Mouse (Mus musculus): Measurements from ENCODE around the gene Faf2. TPM values are rescaled to one million over a fixed set of nuclear protein-coding genes. Genes with fewer than 3 reads are reported as not detected.

The Faf2 gene
- total RNA-seq, 2 experiments from 2014 or later = 74.4 to 84.7 TPM

DNA sequence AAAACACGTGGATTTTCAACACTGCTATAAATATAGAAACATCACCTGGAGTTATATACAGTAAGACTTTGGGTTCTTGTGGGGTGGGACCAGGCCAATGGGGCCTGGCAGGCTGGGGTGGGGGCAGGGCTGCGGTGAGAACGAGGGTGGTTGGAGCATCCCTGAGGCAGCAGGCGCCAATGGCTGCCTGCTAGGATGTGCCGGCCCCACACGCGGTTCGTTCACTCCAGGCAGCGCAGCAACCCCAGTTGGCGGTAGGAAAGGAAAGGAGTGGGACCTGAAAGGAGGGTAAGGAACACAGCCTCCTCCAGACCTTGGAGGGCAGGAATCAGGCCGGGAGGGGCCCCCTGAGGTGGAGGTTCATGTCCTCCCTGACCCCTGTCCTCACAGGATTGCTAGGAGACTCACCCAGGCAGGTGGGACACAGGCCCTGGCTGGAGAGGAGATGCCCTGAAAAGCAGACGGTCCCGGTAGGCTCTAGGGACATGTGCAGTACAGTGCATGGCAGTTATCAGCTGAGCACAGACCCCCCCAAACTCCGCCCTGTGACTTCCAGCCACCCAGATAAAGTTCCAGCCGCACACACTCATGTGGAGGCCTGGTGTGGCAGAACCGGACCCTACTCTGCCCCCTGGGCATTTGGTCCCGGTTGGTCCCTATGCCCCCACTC, 58.7 kb downstream of the Faf2 start:
- no peak for DNase-seq

GRCm38 (mm10) chr13:54681291-54681690, 59.7 kb downstream of the Faf2 start:
- DNase-seq = no peak

GRCm38 (mm10) chr13:54683301-54683700, 61.7 kb downstream of the Faf2 start:
- DNase-seq = no peak

- peak; percentile 90 to 92 for DNase-seq
These were observed 62.7 kb downstream of the Faf2 start for GRCm38 (mm10) chr13:54684140-54684896.

- DNase-seq = peak; percentile 78 to 83
These were observed 63.6 kb downstream of the Faf2 start for GRCm38 (mm10) chr13:54685174-54685573.

DNA sequence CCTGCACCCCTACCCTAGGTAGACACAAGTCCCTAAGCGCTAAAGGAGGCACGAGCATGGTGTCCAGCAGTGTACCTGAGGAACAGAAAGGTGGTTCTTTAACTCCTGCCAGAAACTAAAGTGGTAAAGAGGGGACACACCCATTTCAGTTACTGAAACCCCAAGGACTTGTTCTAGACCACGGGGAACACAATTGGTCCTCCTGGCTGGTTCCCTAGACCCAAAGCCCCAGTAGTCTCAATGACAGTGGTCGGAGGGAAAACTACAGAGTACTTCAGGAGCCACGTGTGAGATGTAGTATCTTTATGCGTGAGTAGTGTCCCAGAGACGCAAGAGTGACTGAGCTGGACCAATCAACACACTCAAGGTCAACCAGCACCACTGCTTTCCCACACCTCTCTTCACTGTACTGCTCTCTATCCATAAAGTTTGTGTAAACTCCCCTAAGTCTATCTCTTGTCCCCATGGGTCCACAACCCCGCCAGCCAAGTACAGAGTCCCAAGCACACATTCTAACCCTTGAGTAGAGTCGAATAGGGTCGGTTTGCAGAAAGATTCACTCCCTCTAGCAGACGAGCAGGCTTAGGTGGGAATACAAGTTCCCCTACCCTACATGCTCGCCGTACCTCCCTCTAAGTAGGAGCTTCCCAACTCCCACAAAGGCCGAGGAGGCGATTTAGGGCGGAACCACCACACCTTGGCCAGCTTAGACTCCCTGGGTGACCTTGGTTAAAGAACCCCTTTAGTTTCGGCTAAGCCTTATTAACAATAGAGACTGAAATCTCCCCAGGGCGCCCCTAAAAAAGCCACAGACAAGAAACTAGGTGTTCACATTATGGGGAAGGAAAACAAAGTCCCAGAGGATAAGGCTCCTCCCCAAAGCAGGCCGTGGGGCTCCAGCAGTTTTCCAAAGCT, 64.8 kb downstream of the Faf2 start:
- no peak for DNase-seq

- DNase-seq = peak; percentile 86 to 89
These were observed 65.5 kb downstream of the Faf2 start for GRCm38 (mm10) chr13:54687096-54687495.

DNA sequence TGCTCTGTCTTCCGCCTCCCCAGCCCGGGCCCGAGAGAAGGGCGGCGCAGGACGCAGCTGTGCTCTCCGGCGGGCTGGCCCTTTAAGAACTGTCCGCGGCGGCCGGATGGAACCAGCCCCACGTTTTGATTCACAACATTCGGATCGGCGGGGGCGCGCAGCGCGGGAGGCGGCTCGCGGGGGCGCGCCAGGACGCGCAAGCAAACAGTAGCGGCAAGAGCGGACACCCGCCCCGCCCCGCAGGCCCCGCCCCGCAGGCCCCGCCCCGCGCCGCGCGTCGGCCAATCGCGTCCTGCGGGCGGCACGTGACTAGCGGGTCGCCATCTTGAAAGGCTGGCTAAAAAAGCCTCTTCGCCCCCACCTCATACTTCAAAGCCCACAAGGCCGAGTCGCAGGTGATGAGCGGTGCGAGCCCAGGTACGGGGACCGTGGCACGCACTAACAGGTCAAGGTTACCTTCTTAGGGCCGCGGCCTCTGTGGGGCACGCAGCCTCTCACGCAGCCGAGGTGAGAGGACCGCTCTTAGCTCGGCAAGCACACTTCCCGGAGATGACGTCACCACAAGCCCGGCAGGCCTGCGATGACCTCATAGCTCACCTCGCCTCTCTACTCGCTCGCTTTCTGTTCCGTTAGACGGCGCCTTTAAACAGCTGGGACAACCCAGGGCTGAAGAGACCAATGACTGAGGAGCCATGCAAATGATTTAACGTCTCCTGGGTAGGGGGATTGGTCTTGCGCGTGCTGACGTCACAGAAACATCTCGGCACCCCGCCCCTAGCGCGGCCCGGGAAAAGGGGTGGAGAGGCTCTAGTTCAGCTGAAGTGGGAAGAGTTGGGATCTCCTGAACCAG, 66.2 kb downstream of the Faf2 start:
- peak; percentile 97 to 98 for DNase-seq

DNA sequence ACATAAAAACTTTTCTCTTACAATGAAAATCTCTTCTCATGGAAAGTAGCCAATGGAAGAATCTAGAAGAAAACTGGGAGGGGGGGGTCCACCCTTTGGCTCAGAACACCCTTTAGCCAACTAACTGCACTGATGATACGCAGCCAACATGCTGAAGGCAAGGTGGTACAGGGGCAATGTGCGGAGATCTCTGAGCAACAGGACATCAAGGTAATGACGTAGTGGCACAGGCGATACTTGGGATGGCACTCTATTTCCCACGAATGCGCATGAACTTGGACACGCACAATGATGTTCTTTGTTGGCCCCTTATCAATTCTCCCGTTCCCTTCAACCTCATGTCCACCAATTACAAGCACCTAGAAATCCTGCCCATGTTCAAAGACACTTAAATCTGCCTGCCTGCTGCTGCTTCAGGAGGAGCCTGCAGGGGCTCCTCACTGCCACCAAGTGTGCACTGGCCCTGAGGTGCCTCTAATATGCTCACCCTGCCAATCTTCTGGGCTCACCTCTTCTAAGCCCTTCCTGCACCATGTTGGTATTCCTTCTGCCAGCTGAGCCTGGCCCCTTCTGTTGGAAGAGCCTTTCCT, 68.7 kb downstream of the Faf2 start:
- no peak for DNase-seq

DNA sequence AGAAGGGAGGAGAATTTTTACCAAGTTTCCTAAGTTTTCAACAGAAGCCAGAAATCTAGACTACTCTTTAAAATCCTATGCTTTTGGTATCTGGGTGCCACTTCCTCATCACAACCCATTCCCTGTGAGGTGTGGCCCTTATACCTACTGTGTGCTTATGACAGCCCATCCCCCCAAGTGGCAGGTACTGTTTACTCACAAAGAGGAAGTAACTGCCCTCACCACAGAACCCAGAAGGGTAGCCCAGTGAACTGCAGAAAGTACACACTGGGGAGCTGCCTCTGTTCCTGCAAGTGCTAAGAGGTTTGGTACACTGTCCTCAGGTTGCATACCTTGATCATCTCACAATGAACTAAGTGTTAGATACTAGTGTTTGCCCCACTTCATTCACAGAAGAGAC, 70.2 kb downstream of the Faf2 start:
- DNase-seq = no peak

- DNase-seq = no peak
These were observed 71.3 kb downstream of the Faf2 start for GRCm38 (mm10) chr13:54692711-54693557.

DNA sequence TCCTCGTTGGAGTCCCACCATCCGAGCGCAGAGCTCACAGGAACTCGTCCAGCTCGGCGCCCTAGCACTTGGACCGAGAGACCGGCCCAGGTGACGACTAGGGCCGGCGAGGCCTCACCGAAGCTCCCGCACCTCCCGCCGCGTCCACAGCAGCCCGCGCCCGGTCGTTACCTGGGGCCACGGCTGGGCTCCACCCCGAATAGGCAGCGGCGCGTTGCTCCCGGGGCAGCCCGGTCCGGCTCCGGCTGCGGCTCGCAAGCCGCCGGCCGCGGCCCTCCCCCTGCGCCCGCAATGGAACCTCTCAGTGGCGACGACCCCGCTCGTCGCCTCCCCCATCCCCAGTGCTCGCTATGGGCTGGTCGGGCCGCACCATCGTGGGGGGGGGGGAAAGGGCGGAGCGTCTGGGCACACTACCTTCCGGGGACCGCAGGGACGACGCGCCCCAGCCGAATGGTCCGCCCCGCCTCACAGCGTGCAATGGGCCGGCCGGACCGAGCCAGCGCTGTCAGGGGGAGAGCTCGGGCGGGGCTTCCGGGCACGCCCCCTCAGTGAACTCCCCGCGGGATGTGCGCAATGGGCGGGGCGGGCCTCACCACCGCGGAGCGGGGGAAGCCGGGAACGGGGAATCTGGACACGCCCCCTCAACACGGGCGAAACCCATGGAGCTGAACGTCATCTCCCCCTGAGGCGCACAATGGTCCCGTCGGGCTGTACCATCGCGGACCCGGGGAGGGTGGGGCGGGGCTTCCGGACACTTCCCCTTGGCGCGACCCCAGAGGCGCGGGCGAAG, 72.2 kb downstream of the Faf2 start, which contains the start of gene Rnf44:
Gene Rnf44, minus strand, starts transcription at position 350 of the 790 bp plus-strand sequence.
- DNase-seq = peak; percentile 99 to 100

- DNase-seq = peak; percentile 88 to 91
These were observed 72.9 kb downstream of the Faf2 start for GRCm38 (mm10) chr13:54694348-54695060.

DNA sequence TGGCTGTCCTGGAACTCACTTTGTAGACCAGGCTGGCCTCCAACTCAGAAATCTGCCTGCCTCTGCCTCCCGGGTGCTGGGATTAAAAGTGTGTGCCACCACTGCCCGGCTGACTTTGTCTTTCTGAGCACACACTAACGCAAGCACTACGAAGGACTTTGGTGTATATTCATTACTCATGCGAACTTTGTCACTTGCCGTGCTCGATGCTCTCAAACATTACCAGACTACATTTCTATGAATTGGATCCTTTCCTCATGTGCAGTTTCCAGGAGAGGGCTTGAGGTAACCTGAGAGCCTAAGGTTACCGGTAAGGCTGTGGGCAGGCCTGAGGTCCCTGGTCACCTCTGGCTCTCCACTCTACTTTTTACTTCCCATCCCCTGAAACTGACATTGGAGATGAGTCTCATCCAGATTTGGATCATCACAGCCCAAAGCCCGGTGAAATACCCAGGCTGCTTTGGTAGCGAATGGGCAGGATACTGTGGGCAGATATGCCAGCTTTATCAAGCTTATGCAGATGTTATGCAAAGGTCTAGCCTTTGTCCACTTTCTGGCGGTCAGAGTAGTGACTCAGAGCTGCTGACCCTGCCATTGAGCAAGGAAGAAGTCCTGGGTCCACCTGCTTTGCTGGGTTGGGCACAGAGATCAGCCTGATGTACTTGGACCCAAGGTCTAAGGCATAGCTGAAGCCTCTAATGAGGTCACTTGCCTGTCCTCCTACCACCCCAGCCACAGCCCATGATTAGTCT, 74.1 kb downstream of the Faf2 start:
- no peak for DNase-seq

DNA sequence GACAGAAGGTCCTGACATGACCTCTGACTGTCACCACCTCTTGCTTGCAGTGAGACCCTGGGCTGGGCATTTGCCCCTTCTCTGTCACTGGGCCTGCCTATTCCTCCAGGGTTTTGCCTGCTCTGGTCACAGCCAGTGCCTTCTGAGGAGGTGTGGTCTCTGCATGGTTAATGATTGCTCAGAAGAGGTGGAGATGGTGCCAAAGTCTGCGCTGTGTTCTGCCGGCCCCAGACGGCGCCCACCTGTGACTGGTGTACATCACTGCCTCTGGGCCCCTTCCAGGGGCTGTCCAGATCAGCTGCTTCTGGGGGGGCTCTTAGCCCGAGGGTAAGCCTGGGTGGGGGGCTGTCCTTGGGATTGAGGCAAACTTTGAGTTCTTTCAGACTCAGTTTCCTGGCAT, 79.7 kb downstream of the Faf2 start, which contains the start of gene Cdhr2:
Gene Cdhr2, plus strand, starts transcription at position 219 of the 400 bp plus-strand sequence.
- DNase-seq = no peak

DNA sequence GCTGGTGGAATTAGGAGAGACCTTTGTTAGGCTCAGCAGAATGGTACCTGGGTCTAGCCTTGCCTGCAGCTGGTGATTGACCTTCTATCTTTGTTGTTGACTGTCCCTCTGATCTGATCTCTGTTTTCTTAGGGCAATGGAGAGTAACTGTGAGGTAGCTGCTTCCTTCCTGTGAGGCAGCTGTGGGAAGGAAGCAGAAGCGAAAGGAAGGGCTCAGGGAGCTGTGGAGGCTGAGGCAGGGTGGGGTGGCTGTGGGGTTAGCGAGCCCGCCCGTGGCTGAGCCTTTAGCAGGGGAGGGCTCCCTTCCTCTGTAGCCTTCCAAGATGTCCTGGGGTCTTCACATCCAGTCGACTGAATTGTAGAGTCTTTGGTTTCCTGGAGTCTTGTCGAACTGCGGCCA, 80.9 kb downstream of the Faf2 start:
- no peak for DNase-seq

DNA sequence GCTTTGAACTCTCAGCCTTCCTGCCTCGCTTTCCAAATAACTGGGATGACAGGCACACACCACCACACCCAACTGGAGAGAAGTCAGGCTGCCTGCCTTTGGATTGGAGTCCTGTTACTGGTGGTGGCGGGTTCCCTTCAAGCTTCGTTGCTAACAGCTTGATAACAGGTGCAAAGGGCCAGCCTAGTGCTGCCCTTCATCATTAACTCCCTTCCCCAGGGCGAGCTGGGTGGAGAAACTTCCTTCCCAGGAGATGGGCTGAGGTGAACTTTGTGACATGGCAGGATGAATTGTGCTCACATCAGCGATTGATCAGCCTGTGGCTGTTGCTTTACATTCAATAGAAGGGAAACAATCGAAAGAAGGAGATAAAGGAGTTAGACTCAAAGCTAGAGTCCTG, 83.3 kb downstream of the Faf2 start:
- no peak for DNase-seq

GRCm38 (mm10) chr13:54710866-54711265, 89.3 kb downstream of the Faf2 start:
- DNase-seq = no peak

Measured in adrenal gland, postnatal 36 days (tissue).